Mouse (Mus musculus) urinary bladder, postnatal 25 days (tissue): ENCODE measurements around the gene Prr12.
"Not testable (repeated sequence)": the region's sequence is repeated elsewhere in the genome, so short reads cannot be mapped to it uniquely, and the experiment has no call there.

ENCODE experiments used
- DNase-seq: peaks from one replicate; pipeline ENCODE4 v3.0.0; 2022; ENCODE audit warnings: low spot score

The Prr12 gene

GRCm38 (mm10) chr7:45052862-45053116, at the start of gene Prr12:
Gene Prr12, minus strand, starts transcription at chr7:45052881.
- DNase-seq = no peak

GRCm38 (mm10) chr7:45102441-45102840, 49.8 kb upstream of the Prr12 start:
- no peak for DNase-seq

GRCm38 (mm10) chr7:45100046-45100445, 47.4 kb upstream of the Prr12 start:
- no peak for DNase-seq

- DNase-seq = no peak
Observed at GRCm38 (mm10) chr7:45098541-45099240, 46.0 kb upstream of the Prr12 start.

GRCm38 (mm10) chr7:45097479-45097878, 44.8 kb upstream of the Prr12 start:
- DNase-seq = no peak

- DNase-seq = not testable (repeated sequence)
Observed at GRCm38 (mm10) chr7:45095965-45096364, 43.3 kb upstream of the Prr12 start.

- DNase-seq = no peak
Observed at GRCm38 (mm10) chr7:45095367-45095766, 42.7 kb upstream of the Prr12 start.

- no peak for DNase-seq
Observed at GRCm38 (mm10) chr7:45094121-45094520, 41.4 kb upstream of the Prr12 start.

GRCm38 (mm10) chr7:45093516-45093905, 40.8 kb upstream of the Prr12 start:
- no peak for DNase-seq

- no peak for DNase-seq
Observed at GRCm38 (mm10) chr7:45092828-45093515, 40.3 kb upstream of the Prr12 start.

- DNase-seq = peak; percentile 76
Observed at GRCm38 (mm10) chr7:45092048-45092447, 39.4 kb upstream of the Prr12 start, which contains the start of gene Rcn3. Gene Rcn3, minus strand, starts transcription at chr7:45092221.

GRCm38 (mm10) chr7:45091001-45091990, 38.6 kb upstream of the Prr12 start:
- DNase-seq = peak; percentile 32

GRCm38 (mm10) chr7:45090251-45090977, 37.7 kb upstream of the Prr12 start:
- no peak for DNase-seq

- no peak for DNase-seq
Observed at GRCm38 (mm10) chr7:45088597-45088996, 35.9 kb upstream of the Prr12 start.

GRCm38 (mm10) chr7:45086084-45086483, 33.4 kb upstream of the Prr12 start:
- no peak for DNase-seq

GRCm38 (mm10) chr7:45083300-45083890, 30.7 kb upstream of the Prr12 start:
- no peak for DNase-seq

- DNase-seq = no peak
Observed at GRCm38 (mm10) chr7:45082401-45083299, 30.0 kb upstream of the Prr12 start.

- DNase-seq = no peak
Observed at GRCm38 (mm10) chr7:45081016-45081415, 28.3 kb upstream of the Prr12 start.

- DNase-seq = peak; percentile 91
Observed at GRCm38 (mm10) chr7:45079856-45080255, 27.2 kb upstream of the Prr12 start.

GRCm38 (mm10) chr7:45078513-45078912, 25.8 kb upstream of the Prr12 start:
- peak; percentile 66 for DNase-seq
